Mouse (Mus musculus): ENCODE data around the gene Atxn1.

DNA sequence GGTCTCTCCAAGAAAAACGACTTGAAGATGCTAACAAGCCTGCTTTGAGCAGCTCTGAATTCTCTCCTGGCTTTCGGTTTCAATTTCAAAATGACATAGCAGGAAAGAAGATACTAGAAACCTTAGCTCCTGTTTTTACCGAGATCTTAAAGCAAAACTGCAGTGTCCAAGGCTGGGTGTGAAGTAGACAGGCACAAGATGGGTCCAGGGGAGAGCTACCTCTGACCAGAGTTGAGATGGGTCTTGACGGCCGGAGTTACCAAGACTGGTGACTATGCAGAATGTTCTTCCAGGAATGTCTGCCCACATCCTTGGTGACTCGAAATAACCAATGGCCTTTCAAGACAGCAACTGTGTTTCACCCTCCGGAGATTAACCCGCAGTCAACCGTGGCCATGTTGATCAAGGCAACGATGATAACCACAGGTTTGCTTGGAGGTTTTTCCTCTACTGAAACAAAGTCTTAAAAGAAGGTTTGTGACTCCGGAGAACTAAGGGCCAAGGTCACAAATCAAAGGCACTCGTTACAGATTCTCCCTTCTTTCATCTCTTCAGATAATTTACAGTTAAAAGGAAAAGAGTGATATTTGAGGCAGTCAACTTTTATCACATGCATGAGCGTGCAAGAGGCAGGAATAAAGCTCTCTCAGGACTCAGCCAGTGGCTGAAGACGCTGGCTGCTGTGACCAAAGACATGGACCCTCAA, 92.6 kb downstream of the Atxn1 start:
- no peak for TF ChIP-seq CTCF (IDR thresholded peaks at IDR 0.05; ENCODE audit: extremely low read depth, insufficient read depth, low read length)
- 0 out of 2 replicates have a peak, but pooled peaks have one; percentile 15 for TF ChIP-seq POLR2A (IDR thresholded peaks at IDR 0.05; ENCODE audit: extremely low read depth, insufficient read depth, low read length)

Data from cortical plate, adult 2 months (tissue).